Mouse (Mus musculus) C2C12 (cell line): Measurements from ENCODE around the gene Kdm4c.

Experiments
- CTCF ChIP-seq: IDR thresholded peaks from one replicate; pipeline ENCODE4 v1.5.1; 2011; ENCODE audit not compliant: control insufficient read depth, insufficient read depth, insufficient read length
- USF1 ChIP-seq: IDR thresholded peaks from one replicate; pipeline ENCODE4 v1.6.1; 2011; ENCODE audit warnings: low read depth, mild to moderate bottlenecking, control low read depth, moderate library complexity

- TF ChIP-seq USF1 (no peak), CTCF (no peak)
Observed at GRCm38 (mm10) chr4:74224210-74224609, 18.1 kb upstream of the Kdm4c start.
